Mouse (Mus musculus) thymus, adult 2 months (tissue): ENCODE results near the gene Olfml2a. TPM values are rescaled to one million over a fixed set of nuclear protein-coding genes. Genes with fewer than 3 reads are reported as not detected.

Source experiments
- DNase-seq: peaks from one replicate; pipeline ENCODE4 v3.0.0; 2021
- H3K27ac ChIP-seq: fragments of 200-500 bp; 2 replicates; pipeline ENCODE4 v1.5.1; 2012; ENCODE audit warnings: low read length, control low read depth; ENCODE audit not compliant: control insufficient read depth, insufficient read depth
- H3K27me3 ChIP-seq: fragments of 200-500 bp; 2 replicates; pipeline ENCODE4 v1.6.1; 2012; ENCODE audit warnings: mild to moderate bottlenecking, low read length, moderate library complexity, mixed read lengths; ENCODE audit not compliant: control insufficient read depth, insufficient read depth
- H3K36me3 ChIP-seq: fragments of 200-500 bp; 2 replicates; pipeline ENCODE4 v1.6.1; 2012; ENCODE audit warnings: mild to moderate bottlenecking, low read length, moderate library complexity; ENCODE audit not compliant: control insufficient read depth, insufficient read depth
- H3K4me1 ChIP-seq: fragments of 200-500 bp; replicated peaks from 2 replicates; pipeline ENCODE4 v1.6.1; 2012; ENCODE audit warnings: low read length; ENCODE audit not compliant: control insufficient read depth, insufficient read depth
- H3K4me3 ChIP-seq: fragments of 200-500 bp; 2 replicates; pipeline ENCODE4 v1.5.1; 2012; ENCODE audit warnings: mild to moderate bottlenecking, low read length, control low read depth, moderate library complexity; ENCODE audit not compliant: control insufficient read depth, insufficient read depth
- CTCF ChIP-seq: fragments of 200-500 bp; IDR thresholded peaks from 2 replicates; pipeline ENCODE4 v1.5.1; 2012; ENCODE audit warnings: mild to moderate bottlenecking, control low read depth, low read length, moderate library complexity, borderline replicate concordance; ENCODE audit not compliant: control insufficient read depth, poor library complexity, insufficient read depth; ENCODE audit errors: extremely low read depth
- POLR2A ChIP-seq: fragments of 200-500 bp; IDR thresholded peaks from 2 replicates; pipeline ENCODE4 v1.6.1; 2012; ENCODE audit warnings: mild to moderate bottlenecking, low read length, control low read depth, moderate library complexity; ENCODE audit not compliant: control insufficient read depth, poor library complexity, insufficient read depth; ENCODE audit errors: extremely low read depth
- WGBS: fragments of 180-500 bp; shearing (Covaris S2); methylation state at CpG from one replicate; pipeline ENCODE4 v1.1.7; 2018; 5-methylcytosine and 5-hydroxymethylcytosine counted together
- polyA plus RNA-seq: library from polyadenylated mRNA; depleted of rRNA; stranded (reverse); fragments of >200 nt; gene quantifications from 2 replicates; pipeline ENCODE4 v1.2.3, GENCODE M21; 2012

Gene Olfml2a
- polyA plus RNA-seq, 1 experiment = 5.0 TPM

DNA sequence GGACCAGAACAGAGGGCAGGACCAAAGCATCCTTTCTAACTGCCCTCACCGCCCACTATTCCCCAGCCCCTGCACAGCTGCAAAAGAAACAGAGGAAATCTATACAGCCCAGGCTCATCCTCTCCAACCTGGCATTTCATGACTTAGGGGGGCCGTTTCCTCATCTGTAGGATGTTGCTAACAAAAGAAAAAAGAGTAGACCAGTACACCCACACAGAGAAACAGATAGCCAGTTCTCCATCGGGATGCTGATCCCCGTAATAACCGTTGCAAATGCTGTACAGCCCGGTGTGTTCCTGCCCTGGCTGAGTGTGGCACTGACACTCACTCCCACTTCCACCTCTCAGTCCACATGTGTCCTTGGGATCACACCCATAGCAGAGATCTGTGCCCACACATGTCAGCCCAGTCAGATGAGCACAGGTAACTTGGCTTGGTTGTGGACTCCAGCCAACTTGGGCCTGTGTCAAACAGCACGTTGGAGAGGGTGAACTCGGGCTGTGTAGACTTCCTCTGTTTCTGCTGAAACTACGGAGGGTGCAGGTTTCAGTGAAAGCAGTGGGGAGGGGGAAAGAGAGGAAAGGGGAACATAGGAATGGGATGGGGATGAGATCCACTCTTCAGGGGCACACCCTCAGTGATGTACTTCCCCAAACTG is 5.1 kb downstream of the Olfml2a start:
- 70% methylated on average over 9 of the region's 9 CpGs for whole genome bisulfite sequencing
- no peak overlapping the region for H3K4me3 ChIP-seq
- TF ChIP-seq POLR2A (no peak), CTCF (no peak)

DNA sequence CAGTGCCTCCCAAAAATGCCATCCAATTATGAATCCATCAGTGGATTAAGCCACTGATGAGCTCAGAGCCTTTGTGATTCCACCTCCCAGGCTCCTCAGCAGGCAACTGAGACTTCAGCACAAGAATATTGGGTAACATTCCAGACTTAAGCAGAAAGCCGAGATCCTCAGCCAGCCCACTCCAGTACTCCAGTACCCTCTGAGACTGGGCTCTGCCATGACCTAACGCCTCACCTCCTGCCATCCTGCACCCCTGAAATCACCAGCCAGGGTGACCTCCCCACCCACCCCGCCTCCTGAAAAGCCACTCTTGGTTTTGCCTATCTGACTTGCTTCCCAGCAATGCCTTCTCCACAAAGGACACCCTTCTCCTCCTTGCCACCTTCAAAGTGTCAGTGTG is 5.6 kb downstream of the Olfml2a start:
- no peak for DNase-seq
- TF ChIP-seq POLR2A (no peak), CTCF (no peak)
- 91% methylated on average over 3 of the region's 3 CpGs for WGBS
- H3K27ac ChIP-seq = no peak overlapping the region
- H3K4me1 ChIP-seq = peaks cover under 1% of the 10 kb centered on the region; the same call in 1 of the 2 replicates
- no peaks in the 10 kb centered on the region for H3K36me3 ChIP-seq
- no peaks in the 10 kb centered on the region for H3K27me3 ChIP-seq
- H3K4me3 ChIP-seq = no peak overlapping the region

More for the DNA sequence above, 5.1 kb downstream of the Olfml2a start:
- no peak overlapping the region for H3K27ac ChIP-seq
- H3K36me3 ChIP-seq = no peaks in the 10 kb centered on the region
- H3K27me3 ChIP-seq = no peaks in the 10 kb centered on the region
- DNase-seq = no peak
- peaks cover 6% of the 10 kb centered on the region; the same call in 1 of the 2 replicates for H3K4me1 ChIP-seq

DNA sequence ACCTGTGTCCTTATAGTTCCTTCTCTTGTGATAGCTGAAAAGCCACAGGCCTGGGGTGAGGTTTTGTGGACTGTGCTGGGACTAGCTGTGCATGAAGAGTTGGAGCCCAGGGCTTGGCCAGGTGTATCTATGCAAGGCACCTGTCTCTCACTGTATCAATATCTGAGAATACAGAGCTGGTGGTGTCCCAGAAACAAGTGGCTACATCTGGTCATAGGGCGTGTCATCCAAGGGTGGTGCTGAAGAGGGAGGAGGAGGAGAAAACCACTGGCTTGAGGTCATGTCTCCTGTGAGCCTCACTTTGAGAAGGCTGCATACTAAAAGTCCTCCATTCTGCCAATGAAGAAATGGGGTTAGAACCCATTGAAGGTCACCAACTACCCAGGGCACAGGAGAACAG is 6.2 kb downstream of the Olfml2a start:
- no peak overlapping the region for H3K4me3 ChIP-seq
- no peaks in the 10 kb centered on the region for H3K36me3 ChIP-seq
- H3K4me1 ChIP-seq = no peaks in the 10 kb centered on the region
- TF ChIP-seq CTCF (no peak), POLR2A (no peak)
- DNase-seq = no peak
- H3K27ac ChIP-seq = no peak overlapping the region; the same call in 1 of the 2 replicates
- no peaks in the 10 kb centered on the region for H3K27me3 ChIP-seq
- WGBS = 90% methylated on average over 1 of the region's 1 CpGs

DNA sequence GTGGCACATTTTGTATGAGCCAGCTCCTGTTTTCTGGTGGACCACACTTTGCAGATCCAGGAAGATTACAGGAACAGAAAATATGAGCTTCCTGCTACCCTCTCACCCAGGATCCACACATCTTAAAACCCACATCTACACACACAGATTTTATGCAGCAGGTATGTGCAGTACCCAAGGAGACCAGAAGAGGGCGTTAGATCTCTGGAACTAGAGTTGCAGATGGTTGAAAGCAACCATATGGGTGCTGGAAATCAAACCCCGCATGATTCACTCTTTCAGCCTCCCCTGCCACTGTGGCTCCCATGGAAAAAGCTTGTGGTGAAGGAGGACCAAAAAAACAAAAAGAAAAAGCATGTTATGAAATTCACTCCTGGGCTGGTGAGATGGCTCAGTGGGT is 7.3 kb downstream of the Olfml2a start:
- no peak for TF ChIP-seq POLR2A
- no peak for TF ChIP-seq CTCF
- no peak overlapping the region for H3K4me3 ChIP-seq
- DNase-seq = no peak
- 75% methylated on average over 2 of the region's 2 CpGs for WGBS
- no peaks in the 10 kb centered on the region for H3K36me3 ChIP-seq
- no peaks in the 10 kb centered on the region for H3K4me1 ChIP-seq
- no peaks in the 10 kb centered on the region for H3K27me3 ChIP-seq
- H3K27ac ChIP-seq = no peak overlapping the region

DNA sequence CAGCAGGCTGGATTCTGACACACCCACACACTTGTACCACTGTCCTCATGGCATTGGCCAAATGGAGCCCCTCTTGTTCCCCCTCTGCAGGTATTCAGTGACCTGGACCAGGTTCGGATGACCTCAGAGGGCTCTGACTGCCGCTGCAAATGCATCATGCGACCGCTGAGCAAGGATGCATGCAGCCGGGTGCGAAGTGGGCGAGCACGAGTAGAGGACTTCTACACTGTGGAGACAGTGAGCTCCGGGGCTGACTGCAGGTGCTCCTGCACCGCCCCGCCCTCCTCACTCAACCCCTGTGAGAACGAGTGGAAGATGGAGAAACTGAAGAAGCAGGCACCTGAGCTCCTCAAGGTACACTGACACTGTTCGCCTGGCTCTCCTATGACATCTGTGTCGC is 9.6 kb downstream of the Olfml2a start:
- Histone ChIP-seq H3K27ac (no peak overlapping the region), H3K27me3 (no peaks in the 10 kb centered on the region), H3K4me1 (no peaks in the 10 kb centered on the region), H3K4me3 (no peak overlapping the region), H3K36me3 (no peaks in the 10 kb centered on the region)
- 89% methylated on average over 14 of the region's 14 CpGs for WGBS
- no peak for DNase-seq
- no peak for TF ChIP-seq CTCF
- TF ChIP-seq POLR2A = no peak

DNA sequence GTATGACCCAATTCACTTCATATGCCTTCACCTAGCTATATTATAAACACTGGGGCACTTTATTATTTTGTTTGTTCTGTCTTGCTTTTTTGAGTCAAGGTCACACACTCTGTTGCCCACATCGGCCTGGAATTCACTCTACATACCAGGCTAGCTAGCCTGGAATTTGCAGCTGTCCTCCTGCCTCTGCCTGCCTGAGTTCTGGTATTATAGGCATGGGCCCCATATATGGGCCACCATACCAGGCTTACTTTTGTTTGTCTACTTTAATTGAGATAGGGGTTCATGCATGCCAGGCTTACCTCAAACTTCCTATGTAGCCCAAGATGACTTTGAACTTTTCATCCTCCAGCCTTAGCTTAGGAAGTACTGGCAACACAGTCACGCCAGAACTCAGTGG is 10.1 kb downstream of the Olfml2a start:
- no peak for TF ChIP-seq CTCF
- TF ChIP-seq POLR2A = no peak
- WGBS = 75% methylated on average over 2 of the region's 2 CpGs
- no peak overlapping the region for H3K27ac ChIP-seq

DNA sequence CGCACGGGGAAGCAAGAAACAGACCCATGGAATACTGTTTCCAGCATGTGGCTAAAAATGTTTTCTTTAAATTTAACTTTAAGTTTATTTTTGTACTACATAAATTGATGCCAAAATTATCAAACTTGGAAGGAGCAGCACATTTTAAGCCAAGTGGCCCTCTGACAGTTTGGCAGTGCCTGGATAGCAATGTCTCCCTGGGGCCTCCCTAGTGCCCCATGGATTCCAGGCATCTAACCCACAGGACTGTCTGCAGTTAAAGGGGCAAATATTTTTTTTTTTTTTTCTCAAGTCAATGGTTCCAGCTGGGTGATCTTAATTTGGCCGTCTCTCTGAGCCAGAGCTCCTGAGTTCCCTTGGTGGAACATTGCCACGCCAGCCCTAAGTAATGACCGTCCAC is 11.4 kb downstream of the Olfml2a start:
- H3K27ac ChIP-seq = no peak overlapping the region
- H3K4me3 ChIP-seq = no peak overlapping the region
- H3K4me1 ChIP-seq = no peaks in the 10 kb centered on the region
- no peak for DNase-seq
- TF ChIP-seq CTCF (no peak), POLR2A (no peak)
- no peaks in the 10 kb centered on the region for H3K36me3 ChIP-seq
- WGBS = 93% methylated on average over 5 of the region's 5 CpGs
- H3K27me3 ChIP-seq = no peaks in the 10 kb centered on the region

More for the DNA sequence above, 10.1 kb downstream of the Olfml2a start:
- DNase-seq = no peak
- Histone ChIP-seq H3K27me3 (no peaks in the 10 kb centered on the region), H3K36me3 (no peaks in the 10 kb centered on the region), H3K4me3 (no peak overlapping the region), H3K4me1 (no peaks in the 10 kb centered on the region)
